ENCODE assay signal across 9 mouse cellular contexts in genomic region chr17:25918037-25918750, GRCm38 (mm10). TPM values are rescaled to one million over a fixed set of nuclear protein-coding genes. Genes with fewer than 3 reads are reported as not detected.
DNase-seq lines count a peak whose midpoint lies in the region; ATAC-seq and TF ChIP-seq lines count a peak whose summit lies in the region.
"Had no signal": no experiment of that assay in that cellular context is flagged by ENCODE, and none has a peak within 500 bp of the region (broad histone marks: within the 10 kb centered on the region; RNA-seq: fewer than 3 reads in every experiment).

No protein-coding gene starts in this region.

- DNase-seq in testis, postnatal 14 days (ENCODE audit: low spot score): no peak
- DNase-seq in liver, embryonic 13.5 days: no peak
- DNase-seq in spleen, postnatal 36 days (ENCODE audit: low spot score in 2 of 2): no peak
- no peak for DNase-seq in embryo, embryonic 10.5 days (ENCODE audit: low spot score)
- DNase-seq in spleen, postnatal 4 days (ENCODE audit: low spot score in 2 of 2): no peak

- TF ChIP-seq POLR2A in testis, adult 2 months (IDR thresholded peaks at IDR 0.05; ENCODE audit: control insufficient read depth, low read depth, low read length): no peak

- peaks cover 23% of the 10 kb centered on the region for H3K36me3 ChIP-seq in erythroblast, embryonic 14.5 days (ENCODE audit: control insufficient read depth)
- no peaks in the 10 kb centered on the region; the same call in 1 of the 2 replicates for H3K36me3 ChIP-seq in testis, adult 2 months (ENCODE audit: control insufficient read depth, insufficient read depth, low read length)
- H3K36me3 ChIP-seq in liver, embryonic 13.5 days: no peaks in the 10 kb centered on the region; the same call in 1 of the 2 replicates

- no peaks in the 10 kb centered on the region for H3K9me3 ChIP-seq in erythroblast, embryonic 14.5 days (ENCODE audit: control insufficient read depth, low read length)
- H3K9me3 ChIP-seq in liver, embryonic 13.5 days (replicated peaks): no peaks in the 10 kb centered on the region

- peaks cover 74% of the 10 kb centered on the region for H3K4me1 ChIP-seq in erythroblast, embryonic 14.5 days (ENCODE audit: control insufficient read depth)
- H3K4me1 ChIP-seq in testis, adult 2 months (ENCODE audit: control insufficient read depth, insufficient read depth, low read length): peaks cover 9% of the 10 kb centered on the region
- peaks cover 63% of the 10 kb centered on the region for H3K4me1 ChIP-seq in liver, embryonic 13.5 days (replicated peaks)

- no peak for TF ChIP-seq CTCF in testis, adult 2 months (IDR thresholded peaks at IDR 0.05; ENCODE audit: control insufficient read depth, insufficient read depth, insufficient replicate concordance, low read depth, low read length)

- H3K9ac ChIP-seq in liver, embryonic 13.5 days: peak overlapping the region; percentile 90

- no peak for ATAC-seq in erythroblast, adult 5-6 weeks (replicated peaks; ENCODE audit: low FRiP score, poor library complexity, severe bottlenecking)
- ATAC-seq in liver, embryonic 13.5 days (ENCODE audit: low read depth): no peak

- no peaks in the 10 kb centered on the region for H3K27me3 ChIP-seq in erythroblast, embryonic 14.5 days (ENCODE audit: control insufficient read depth)
- no peaks in the 10 kb centered on the region for H3K27me3 ChIP-seq in testis, adult 2 months (ENCODE audit: control insufficient read depth, insufficient read depth, low read length)
- no peaks in the 10 kb centered on the region for H3K27me3 ChIP-seq in liver, embryonic 13.5 days

- H3K27ac ChIP-seq in testis, adult 2 months (ENCODE audit: control insufficient read depth, insufficient read depth, low read depth, low read length): no peak overlapping the region; the same call in 1 of the 2 replicates
- no peak overlapping the region for H3K27ac ChIP-seq in liver, embryonic 13.5 days

- H3K4me2 ChIP-seq in liver, embryonic 13.5 days: peak overlapping the region; percentile 99

- H3K4me3 ChIP-seq in erythroblast, embryonic 14.5 days (replicated peaks): peak overlapping the region; percentile 73
- H3K4me3 ChIP-seq in testis, adult 2 months (ENCODE audit: control insufficient read depth, low read depth, low read length): peak overlapping the region; percentile 89; the same call in 1 of the 2 replicates
- peak overlapping the region; percentile 89 for H3K4me3 ChIP-seq in liver, embryonic 13.5 days (replicated peaks)

- 77% methylated on average over 9 of the region's 9 CpGs for WGBS in liver, embryonic 13.5 days (ENCODE audit: insufficient replicate concordance)

RNA-seq across cellular contexts. Expression of gene Rab40c, which starts 1.3 kb away (rescaled TPM):
- 0.68 and 1.0 TPM in 2 replicates for polyA plus RNA-seq in erythroblast, embryonic 14.5 days (2012)
- total RNA-seq in erythroblast, adult 5-6 weeks (2015; ENCODE audit: low replicate concordance): 2.3 and 6.7 TPM in 2 replicates
- 1.2 and 1.5 TPM in 2 replicates for total RNA-seq in erythroblast, adult 5-6 weeks (2017; ENCODE audit: low replicate concordance)
- 30.2 and 31.9 TPM in 2 replicates for polyA plus RNA-seq in testis, adult 2 months (2012; rRNA removed)
- polyA plus RNA-seq in liver, embryonic 13.5 days (2015; fragmentation: Nextera tagmentation; extraction: Ambion mirVana): 6.5 and 7.0 TPM in 2 replicates

RNA-seq across cellular contexts. Expression of gene Pigq, which starts 26.5 kb away (rescaled TPM):
- polyA plus RNA-seq in erythroblast, embryonic 14.5 days (2012): 164 and 218 TPM in 2 replicates
- total RNA-seq in erythroblast, adult 5-6 weeks (2015; ENCODE audit: low replicate concordance): 1,336 and 1,664 TPM in 2 replicates
- 1,480 and 1,728 TPM in 2 replicates for total RNA-seq in erythroblast, adult 5-6 weeks (2017; ENCODE audit: low replicate concordance)
- 21.4 and 24.4 TPM in 2 replicates for polyA plus RNA-seq in testis, adult 2 months (2012; rRNA removed)
- 126 and 152 TPM in 2 replicates for polyA plus RNA-seq in liver, embryonic 13.5 days (2015; fragmentation: Nextera tagmentation; extraction: Ambion mirVana)

RNA-seq across cellular contexts. Expression of gene Nhlrc4, which starts 26.6 kb away (rescaled TPM):
- polyA plus RNA-seq in erythroblast, embryonic 14.5 days (2012): 2.9 and 3.4 TPM in 2 replicates
- 49.2 and 66.7 TPM in 2 replicates for total RNA-seq in erythroblast, adult 5-6 weeks (2015; ENCODE audit: low replicate concordance)
- 40.7 and 62.0 TPM in 2 replicates for total RNA-seq in erythroblast, adult 5-6 weeks (2017; ENCODE audit: low replicate concordance)
- polyA plus RNA-seq in testis, adult 2 months (2012; rRNA removed): 0.40 and 0.69 TPM in 2 replicates
- 5.1 and 7.2 TPM in 2 replicates for polyA plus RNA-seq in liver, embryonic 13.5 days (2015; fragmentation: Nextera tagmentation; extraction: Ambion mirVana)
- total RNA-seq: megakaryocyte-erythroid progenitor cell, adult 5-6 weeks had no signal

RNA-seq across cellular contexts. Expression of gene A930017K11Rik, which starts 34.2 kb away (rescaled TPM):
- 0.25 TPM in 2 replicates for polyA plus RNA-seq in erythroblast, embryonic 14.5 days (2012)
- total RNA-seq in erythroblast, adult 5-6 weeks (2015; ENCODE audit: low replicate concordance): not detected in 2 replicates
- total RNA-seq in erythroblast, adult 5-6 weeks (2017; ENCODE audit: low replicate concordance): not detected in 2 replicates
- polyA plus RNA-seq in testis, adult 2 months (2012; rRNA removed): 0.10 and 0.20 TPM in 2 replicates
- 0.24 and 0.32 TPM in 2 replicates for polyA plus RNA-seq in liver, embryonic 13.5 days (2015; fragmentation: Nextera tagmentation; extraction: Ambion mirVana)

RNA-seq across cellular contexts. Expression of gene Wfikkn1, which starts 37.5 kb away (rescaled TPM):
- 0.17 and 0.18 TPM in 2 replicates for polyA plus RNA-seq in erythroblast, embryonic 14.5 days (2012)
- total RNA-seq in erythroblast, adult 5-6 weeks (2015; ENCODE audit: low replicate concordance): not detected in 2 replicates
- 1.0 TPM in 1 of 2 replicates, not detected in the other for total RNA-seq in erythroblast, adult 5-6 weeks (2017; ENCODE audit: low replicate concordance)
- polyA plus RNA-seq in testis, adult 2 months (2012; rRNA removed): 0.96 and 0.98 TPM in 2 replicates
- polyA plus RNA-seq in liver, embryonic 13.5 days (2015; fragmentation: Nextera tagmentation; extraction: Ambion mirVana): 0.65 and 1.00 TPM in 2 replicates
